Mouse (Mus musculus) lung, adult 2 months (tissue): Measurements from ENCODE around the gene Nexmif.

Experiments used
- CTCF ChIP-seq: fragments of 200-500 bp; IDR thresholded peaks from 2 replicates; pipeline ENCODE4 v1.5.1; 2011; ENCODE audit warnings: mild to moderate bottlenecking, low read length, control low read depth; ENCODE audit not compliant: insufficient read depth
- POLR2A ChIP-seq: fragments of 200-500 bp; IDR thresholded peaks from 2 replicates; pipeline ENCODE4 v1.6.1; 2011; ENCODE audit warnings: low read depth, mild to moderate bottlenecking, control low read depth, low read length, borderline replicate concordance; ENCODE audit errors: extremely low read depth

DNA sequence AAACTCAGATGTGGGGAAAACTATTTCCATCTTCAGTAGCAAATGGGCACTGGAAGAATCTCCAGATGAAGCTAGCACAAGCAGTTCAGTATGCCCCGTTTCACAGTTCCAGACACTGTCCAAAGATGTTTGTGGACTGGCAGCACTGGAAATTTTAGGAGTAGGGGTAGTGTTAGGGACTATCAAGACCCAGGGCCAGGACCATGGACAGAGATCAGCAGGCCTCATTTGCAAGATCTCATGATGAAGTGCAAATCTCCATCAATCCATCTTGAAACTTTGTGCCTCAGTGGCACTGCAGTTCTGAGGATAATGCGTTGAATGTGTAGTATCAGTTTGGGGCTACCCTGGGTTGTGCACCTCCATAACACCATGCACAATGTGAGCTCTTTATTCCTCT, 7.7 kb upstream of the Nexmif start:
- TF ChIP-seq CTCF: no peak
- no peak for TF ChIP-seq POLR2A
